Mouse (Mus musculus) megakaryocyte, embryonic 14.5 days (primary cell): ENCODE results near the gene Vgll4.

Experiments used
- FLI1 ChIP-seq: IDR thresholded peaks from 2 replicates; pipeline ENCODE4 v1.6.1; 2012; ENCODE audit warnings: low read length, inconsistent platforms, mixed read lengths
- GATA1 ChIP-seq: IDR thresholded peaks from 3 replicates; pipeline ENCODE4 v1.6.1; 2012; ENCODE audit warnings: mixed read lengths, low read length, inconsistent platforms, borderline replicate concordance

DNA sequence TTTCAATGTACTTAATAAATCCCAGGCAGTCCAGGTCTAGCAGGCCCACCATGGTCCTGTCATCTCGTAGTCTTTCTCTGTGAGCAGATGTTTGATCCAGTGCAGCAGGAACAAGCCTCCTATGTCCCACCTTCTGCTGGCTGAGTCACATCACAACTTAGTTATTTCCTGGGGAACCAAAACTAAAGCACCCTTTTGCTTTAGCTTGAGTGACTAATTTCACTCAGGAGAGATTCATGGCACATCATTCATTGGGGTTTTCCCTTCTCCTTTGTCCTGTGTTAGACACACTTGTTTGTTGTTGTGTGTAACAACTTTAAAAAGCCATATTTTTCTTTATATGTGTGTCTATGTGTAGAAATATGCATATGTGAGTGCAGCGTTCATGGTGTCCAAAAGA lies 126.9 kb downstream of the Vgll4 start:
- TF ChIP-seq GATA1 (no peak), FLI1 (no peak)
